Mouse (Mus musculus): Measurements from ENCODE around the gene Ascc1. TPM values are rescaled to one million over a fixed set of nuclear protein-coding genes. Genes with fewer than 3 reads are reported as not detected.

Ascc1 gene
- total and polyA plus RNA-seq, 2 experiments, result 10.8 to 12.9 TPM

GRCm38 (mm10) chr10:60077226-60077625 is 74.6 kb downstream of the Ascc1 start:
- TF ChIP-seq POLR2A (IDR thresholded peaks at IDR 0.05; ENCODE audit: extremely low read depth, insufficient read depth, low read length) (no peak), CTCF (IDR thresholded peaks at IDR 0.05; ENCODE audit: low read depth, low read length) (no peak)
- WGBS, result 95% methylated on average over 7 of the region's 7 CpGs
- Histone ChIP-seq H3K9ac (ENCODE audit: low read depth, low read length) (no peak overlapping the region), H3K36me3 (ENCODE audit: control insufficient read depth, insufficient read depth, low read length) (no peaks in the 10 kb centered on the region), H3K4me3 (ENCODE audit: insufficient read depth, low read depth, low read length) (no peak overlapping the region), H3K27me3 (ENCODE audit: control insufficient read depth, insufficient read depth, low read length) (no peaks in the 10 kb centered on the region), H3K27ac (replicated peaks; ENCODE audit: insufficient read depth, low read depth, low read length) (no peak overlapping the region), H3K79me2 (ENCODE audit: control insufficient read depth, insufficient read depth, low read length) (no peaks in the 10 kb centered on the region), H3K4me1 (ENCODE audit: control insufficient read depth, insufficient read depth, low read length) (0 out of 2 replicates have a peak, but pooled peaks cover 5% of the 10 kb centered on the region)
- no peak for DNase-seq (ENCODE audit: extremely low read depth, low read depth, low spot score)

- H3K4me1 ChIP-seq (ENCODE audit: control insufficient read depth, insufficient read depth, low read length), result 0 out of 2 replicates have a peak, but pooled peaks cover 5% of the 10 kb centered on the region
Observed at GRCm38 (mm10) chr10:60077736-60078560, 75.3 kb downstream of the Ascc1 start.

DNA sequence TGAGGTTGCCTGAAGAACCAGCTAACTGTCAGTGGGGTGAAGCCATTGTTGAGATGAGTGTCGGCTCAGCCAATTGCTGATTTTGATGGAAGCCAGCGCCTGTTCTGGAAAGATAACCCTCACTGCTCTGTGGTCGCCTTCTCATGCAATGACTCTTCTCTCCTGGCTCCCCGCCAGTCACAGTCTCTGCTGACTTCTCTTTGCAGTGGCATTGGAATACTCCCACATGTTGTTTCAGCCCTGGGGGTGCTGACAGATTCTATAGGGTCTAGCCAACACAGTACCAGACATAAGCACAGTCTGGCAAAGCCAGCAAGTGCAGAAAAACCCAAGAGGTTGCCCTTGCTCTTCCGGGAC is 75.9 kb downstream of the Ascc1 start:
- H3K27me3 ChIP-seq (ENCODE audit: control insufficient read depth, insufficient read depth, low read length), result no peaks in the 10 kb centered on the region
- no peak overlapping the region for H3K9ac ChIP-seq (ENCODE audit: low read depth, low read length)
- no peaks in the 10 kb centered on the region for H3K79me2 ChIP-seq (ENCODE audit: control insufficient read depth, insufficient read depth, low read length)
- DNase-seq (ENCODE audit: extremely low read depth, low read depth, low spot score), result no peak
- H3K4me1 ChIP-seq (ENCODE audit: control insufficient read depth, insufficient read depth, low read length), result 0 out of 2 replicates have a peak, but pooled peaks cover 5% of the 10 kb centered on the region
- no peak overlapping the region for H3K4me3 ChIP-seq (ENCODE audit: insufficient read depth, low read depth, low read length)
- no peak overlapping the region for H3K27ac ChIP-seq (replicated peaks; ENCODE audit: insufficient read depth, low read depth, low read length)
- TF ChIP-seq CTCF (IDR thresholded peaks at IDR 0.05; ENCODE audit: low read depth, low read length) (no peak), POLR2A (IDR thresholded peaks at IDR 0.05; ENCODE audit: extremely low read depth, insufficient read depth, low read length) (no peak)
- 89% methylated on average over 5 of the region's 5 CpGs for WGBS
- no peaks in the 10 kb centered on the region for H3K36me3 ChIP-seq (ENCODE audit: control insufficient read depth, insufficient read depth, low read length)

More at GRCm38 (mm10) chr10:60077736-60078560, 75.3 kb downstream of the Ascc1 start:
- Histone ChIP-seq H3K4me3 (ENCODE audit: insufficient read depth, low read depth, low read length) (no peak overlapping the region), H3K27me3 (ENCODE audit: control insufficient read depth, insufficient read depth, low read length) (no peaks in the 10 kb centered on the region), H3K27ac (replicated peaks; ENCODE audit: insufficient read depth, low read depth, low read length) (no peak overlapping the region), H3K79me2 (ENCODE audit: control insufficient read depth, insufficient read depth, low read length) (no peaks in the 10 kb centered on the region), H3K9ac (ENCODE audit: low read depth, low read length) (no peak overlapping the region), H3K36me3 (ENCODE audit: control insufficient read depth, insufficient read depth, low read length) (no peaks in the 10 kb centered on the region)
- TF ChIP-seq CTCF (IDR thresholded peaks at IDR 0.05; ENCODE audit: low read depth, low read length) (no peak), POLR2A (IDR thresholded peaks at IDR 0.05; ENCODE audit: extremely low read depth, insufficient read depth, low read length) (no peak)
- DNase-seq (ENCODE audit: extremely low read depth, low read depth, low spot score), result no peak
- 87% methylated on average over 18 of the region's 18 CpGs for WGBS

DNA sequence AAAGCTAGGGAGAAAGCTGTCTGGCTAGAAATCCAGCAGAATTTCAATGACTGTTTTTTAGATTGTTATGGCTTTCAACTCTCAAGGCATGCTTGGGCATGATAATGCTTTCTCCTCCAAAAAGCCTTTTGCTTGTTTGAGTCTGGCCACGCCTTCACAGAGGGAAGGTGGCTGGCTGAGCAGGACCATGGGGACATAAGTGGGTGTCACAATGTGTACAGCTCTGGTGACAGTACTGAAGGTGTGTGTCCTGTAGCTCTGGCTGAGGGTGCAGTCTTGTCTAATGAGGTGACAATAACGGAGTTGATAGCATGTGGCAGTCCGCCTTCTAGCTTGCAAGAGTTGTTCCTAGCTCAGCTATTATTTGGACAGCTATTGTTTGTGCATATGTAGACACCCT is 77.6 kb downstream of the Ascc1 start:
- Histone ChIP-seq H3K79me2 (ENCODE audit: control insufficient read depth, insufficient read depth, low read length) (no peaks in the 10 kb centered on the region), H3K4me3 (ENCODE audit: insufficient read depth, low read depth, low read length) (no peak overlapping the region), H3K9ac (ENCODE audit: low read depth, low read length) (no peak overlapping the region), H3K27ac (replicated peaks; ENCODE audit: insufficient read depth, low read depth, low read length) (no peak overlapping the region), H3K4me1 (ENCODE audit: control insufficient read depth, insufficient read depth, low read length) (0 out of 2 replicates have a peak, but pooled peaks cover 5% of the 10 kb centered on the region), H3K36me3 (ENCODE audit: control insufficient read depth, insufficient read depth, low read length) (no peaks in the 10 kb centered on the region), H3K27me3 (ENCODE audit: control insufficient read depth, insufficient read depth, low read length) (no peaks in the 10 kb centered on the region)
- no peak for DNase-seq (ENCODE audit: extremely low read depth, low read depth, low spot score)
- TF ChIP-seq CTCF (IDR thresholded peaks at IDR 0.05; ENCODE audit: low read depth, low read length) (no peak), POLR2A (IDR thresholded peaks at IDR 0.05; ENCODE audit: extremely low read depth, insufficient read depth, low read length) (no peak)
- 94% methylated on average over 3 of the region's 3 CpGs for WGBS

DNA sequence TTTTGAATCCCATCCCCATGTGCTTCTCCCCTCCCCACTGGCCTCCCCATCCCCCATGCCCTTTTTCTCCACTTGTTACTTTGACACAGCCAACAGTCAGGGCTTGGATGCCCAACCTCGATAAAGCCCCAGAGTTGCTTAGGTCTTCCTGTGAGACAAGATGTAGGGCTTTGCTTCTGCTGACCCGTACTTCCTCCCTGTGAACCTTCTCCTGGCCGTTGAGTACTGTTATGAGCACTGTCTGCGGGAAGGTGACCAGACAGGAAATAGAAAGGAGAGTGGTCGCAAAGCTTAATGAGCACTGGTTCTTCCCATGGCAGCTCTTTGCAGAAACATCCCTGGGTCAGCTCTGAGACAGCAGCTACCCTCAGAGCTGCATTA is 78.0 kb downstream of the Ascc1 start:
- WGBS, result 62% methylated on average over 5 of the region's 5 CpGs
- H3K36me3 ChIP-seq (ENCODE audit: control insufficient read depth, insufficient read depth, low read length), result no peaks in the 10 kb centered on the region
- DNase-seq (ENCODE audit: extremely low read depth, low read depth, low spot score), result no peak
- no peaks in the 10 kb centered on the region for H3K79me2 ChIP-seq (ENCODE audit: control insufficient read depth, insufficient read depth, low read length)
- no peak overlapping the region for H3K9ac ChIP-seq (ENCODE audit: low read depth, low read length)
- H3K4me1 ChIP-seq (ENCODE audit: control insufficient read depth, insufficient read depth, low read length), result 0 out of 2 replicates have a peak, but pooled peaks cover 5% of the 10 kb centered on the region
- TF ChIP-seq POLR2A (IDR thresholded peaks at IDR 0.05; ENCODE audit: extremely low read depth, insufficient read depth, low read length), result no peak
- TF ChIP-seq CTCF (IDR thresholded peaks at IDR 0.05; ENCODE audit: low read depth, low read length), result no peak
- H3K27ac ChIP-seq (replicated peaks; ENCODE audit: insufficient read depth, low read depth, low read length), result peak overlapping the region; percentile 66
- H3K27me3 ChIP-seq (ENCODE audit: control insufficient read depth, insufficient read depth, low read length), result no peaks in the 10 kb centered on the region
- H3K4me3 ChIP-seq (ENCODE audit: insufficient read depth, low read depth, low read length), result no peak overlapping the region

Data from liver, adult 2 months (tissue).